Mouse (Mus musculus) hindbrain, embryonic 14.5 days (tissue): ENCODE results near the gene Cdh20. TPM values are rescaled to one million over a fixed set of nuclear protein-coding genes. Genes with fewer than 3 reads are reported as not detected.

Experiments
- ATAC-seq: fragments of 200-750 bp; cut with Nextera tagmentation; 2 replicates; pipeline ENCODE4 v1.8.0; 2017; ENCODE audit warnings: moderate number of reproducible peaks, mild to moderate bottlenecking, moderate TSS enrichment, moderate library complexity; ENCODE audit not compliant: low FRiP score
- DNase-seq: peaks from one replicate; pipeline ENCODE4 v3.0.0-alpha.2; 2015; ENCODE audit warnings: low spot score
- H3K27ac ChIP-seq: fragments of 300-500 bp; sonication (generic); 2 replicates; pipeline ENCODE4 v1.5.1; 2014; ENCODE audit warnings: mild to moderate bottlenecking, moderate library complexity
- H3K27me3 ChIP-seq: fragments of 300-500 bp; sonication (generic); 2 replicates; pipeline ENCODE4 v1.6.1; 2014; ENCODE audit warnings: mild to moderate bottlenecking, low read length, mixed read lengths; ENCODE audit not compliant: control insufficient read depth, insufficient read depth
- H3K36me3 ChIP-seq: fragments of 300-500 bp; sonication (generic); replicated peaks from 2 replicates; pipeline ENCODE4 v1.6.1; 2014; ENCODE audit not compliant: control insufficient read depth, insufficient read depth
- H3K4me1 ChIP-seq: fragments of 300-500 bp; sonication (generic); replicated peaks from 2 replicates; pipeline ENCODE4 v1.6.1; 2014; ENCODE audit warnings: antibody characterized with exemption, low read length, mixed read lengths; ENCODE audit not compliant: control insufficient read depth, insufficient read depth
- H3K4me2 ChIP-seq: fragments of 300-500 bp; sonication (generic); replicated peaks from 2 replicates; pipeline ENCODE4 v1.6.1; 2014; ENCODE audit warnings: mild to moderate bottlenecking, moderate library complexity
- H3K4me3 ChIP-seq: fragments of 300-500 bp; sonication (generic); replicated peaks from 2 replicates; pipeline ENCODE4 v1.5.1; 2014; ENCODE audit warnings: mild to moderate bottlenecking, low read length
- H3K9ac ChIP-seq: fragments of 300-500 bp; sonication (generic); 2 replicates; pipeline ENCODE4 v1.6.1; 2014
- H3K9me3 ChIP-seq: fragments of 300-500 bp; sonication (generic); 2 replicates; pipeline ENCODE4 v1.6.1; 2016; ENCODE audit warnings: low read length; ENCODE audit not compliant: control insufficient read depth
- WGBS: fragments of 180-500 bp; shearing (Covaris S2); extraction: QIAGEN DNeasy Blood & Tissue Kit; methylation state at CpG from one replicate; pipeline ENCODE4 v1.1.7; 2014; 5-methylcytosine and 5-hydroxymethylcytosine counted together
- polyA plus RNA-seq: library from polyadenylated mRNA; unstranded; fragments of >200 nt; fragmentation: Nextera tagmentation; extraction: Ambion mirVana; gene quantifications from 2 replicates; pipeline ENCODE4 v1.2.1, GENCODE M21; 2014

Cdh20 gene
- polyA plus RNA-seq, 1 experiment from 2014 or later, result 1.4 TPM

GRCm38 (mm10) chr1:105041668-105042067 lies 273.3 kb downstream of the Cdh20 start:
- Histone ChIP-seq H3K4me1 (no peaks in the 10 kb centered on the region), H3K9ac (no peak overlapping the region), H3K4me2 (no peak overlapping the region), H3K4me3 (no peak overlapping the region), H3K27ac (no peak overlapping the region), H3K36me3 (no peaks in the 10 kb centered on the region), H3K27me3 (no peaks in the 10 kb centered on the region), H3K9me3 (no peaks in the 10 kb centered on the region)
- ATAC-seq (no peak), DNase-seq (no peak)
- 91% methylated on average over 3 of the region's 3 CpGs for WGBS
